Comparison of ENCODE assay signal across 24 mouse cellular contexts in the genomic region with DNA sequence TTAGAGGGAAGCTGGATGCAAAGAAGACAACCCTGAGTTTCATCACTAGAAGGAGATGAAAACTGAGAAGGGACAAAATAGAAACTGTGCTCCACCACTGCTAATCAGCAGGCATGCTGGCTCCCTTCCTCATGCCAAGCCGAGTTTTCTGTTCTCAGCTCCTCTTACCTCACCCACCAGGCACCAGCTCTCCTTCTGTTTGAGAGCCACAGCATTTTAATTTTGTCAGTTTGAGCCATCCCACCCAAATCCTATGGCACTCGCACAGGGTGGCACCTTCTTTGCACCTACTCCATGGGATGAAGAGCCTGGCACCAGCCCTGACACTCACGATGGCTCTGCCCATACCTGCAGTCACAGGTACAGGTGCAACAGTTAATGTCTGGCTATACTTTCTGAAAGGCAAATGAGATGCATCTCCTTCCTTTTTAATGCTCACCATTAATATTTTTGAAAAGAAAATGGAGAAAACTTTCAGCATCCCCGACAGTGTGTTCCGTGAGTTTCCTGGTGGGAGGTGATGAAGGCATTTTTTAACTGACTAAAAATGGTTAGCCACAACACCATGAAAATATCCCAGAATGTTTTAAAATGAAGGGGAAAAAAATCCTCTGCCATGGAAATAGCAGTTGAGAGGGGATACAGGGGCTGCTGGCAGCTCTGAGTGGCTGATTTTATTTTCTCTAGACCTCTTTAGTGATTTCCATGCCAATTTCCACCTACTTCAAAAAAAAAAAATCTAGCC. TPM values are rescaled to one million over a fixed set of nuclear protein-coding genes. Genes with fewer than 3 reads are reported as not detected.
DNase-seq lines count a peak whose midpoint lies in the region; ATAC-seq lines count a peak whose summit lies in the region.
"Had no signal": no experiment of that assay in that cellular context is flagged by ENCODE, and none has a peak within 500 bp of the region (broad histone marks: within the 10 kb centered on the region; RNA-seq: fewer than 3 reads in every experiment).

No protein-coding gene starts in this region.

- no peak for ATAC-seq in cerebellum, adult (ENCODE audit: insufficient number of reproducible peaks, low FRiP score, low TSS enrichment)
- ATAC-seq: forebrain, postnatal 0 days; midbrain, embryonic 16.5 days had no signal

- intact Hi-C loops in left cerebral cortex, postnatal 4 days (cut with DNase I), result no loop called here
- intact Hi-C loops in left cerebral cortex, postnatal 36 days (cut with DNase I), result loop anchor here (1.0 to 2.0 kb wide), 2 partner anchors 49 to 128 kb away; a partner anchor contains a TSS

- DNase-seq in left cerebral cortex, adult 11 months (ENCODE audit: low spot score), result peak; percentile 49
- no peak for DNase-seq in left cerebral cortex, postnatal 4 days
- DNase-seq in frontal cortex, postnatal 36 days (ENCODE audit: low spot score in 2 of 2), result peak; percentile 60 to 82
- DNase-seq in left cerebral cortex, postnatal 36 days (ENCODE audit: low spot score in 2 of 2), result peak; percentile 69 to 82
- DNase-seq in urinary bladder, postnatal 10 days (ENCODE audit: low spot score), result no peak
- no peak for DNase-seq in cerebellum, adult 11-12 months
- DNase-seq: B cell, adult 2 months; cerebellum, postnatal 14 days; embryo, embryonic 11 days; forebrain, postnatal 0 days; gastrocnemius, postnatal 25 days; heart, adult 2 months; heart, postnatal 36 days; kidney, adult 9 months; kidney, postnatal 25 days; lung, adult 18-20 months; lung, postnatal 14 days; spleen, adult 18-20 months; thymus, adult 2 months had no signal

RNA-seq across cellular contexts. Expression of a gene that starts 49.0 kb away (rescaled TPM):
- total RNA-seq in left cerebral cortex, postnatal 4 days (2021), result 10 to 100 TPM; 20.3 to 25.0 TPM
- total RNA-seq in left cerebral cortex, postnatal 36 days (2021), result 100 to 1,000 TPM; 114 to 120 TPM
- total RNA-seq: adrenal gland, adult 18-20 months; heart, adult 2 months; heart, postnatal 36 days; megakaryocyte, adult 5-6 weeks; neutrophil, adult 5-6 weeks had no signal

Comparison
In these comparisons a context has a peak if more than half of its experiments do, and no peak if none do; other contexts are left out.
1. DNase-seq: peak in left cerebral cortex, adult 11 months (single experiment), frontal cortex, postnatal 36 days (2 of 2) and left cerebral cortex, postnatal 36 days (2 of 2); none in left cerebral cortex, postnatal 4 days (single experiment), urinary bladder, postnatal 10 days (single experiment) and cerebellum, adult 11-12 months (single experiment).
2. RNA of a gene that starts 49.0 kb away (total RNA-seq): 114 to 120 TPM in left cerebral cortex, postnatal 36 days; 20.3 to 25.0 TPM in left cerebral cortex, postnatal 4 days; every median in the first group is over 4 times any median in the second.